Mouse (Mus musculus): ENCODE data around the gene Dtx1. TPM values are rescaled to one million over a fixed set of nuclear protein-coding genes. Genes with fewer than 3 reads are reported as not detected.

Gene Dtx1
- polyA plus RNA-seq, 1 experiment from 2014 or later, result 0.54 TPM

- ATAC-seq (ENCODE audit: insufficient number of reproducible peaks, insufficient read depth, low FRiP score, low read depth), result no peak
- Histone ChIP-seq H3K9me3 (ENCODE audit: control insufficient read depth, low read length) (no peaks in the 10 kb centered on the region), H3K27me3 (ENCODE audit: control insufficient read depth, insufficient read depth, low read length) (no peaks in the 10 kb centered on the region; the same call in 1 of the 2 replicates), H3K36me3 (ENCODE audit: control insufficient read depth, insufficient read depth, low read length) (no peaks in the 10 kb centered on the region), H3K4me1 (ENCODE audit: control insufficient read depth in 2 of 2, insufficient read depth in 2 of 2, low read length in 2 of 2) (no peaks in the 10 kb centered on the region), H3K9ac (ENCODE audit: low read length) (no peak overlapping the region), H3K4me3 (ENCODE audit: control insufficient read depth in 1 of 2, insufficient read depth in 1 of 2, low read depth in 1 of 2, low read length in 2 of 2) (no peak overlapping the region), H3K4me2 (ENCODE audit: low read length) (no peak overlapping the region), H3K27ac (replicated peaks in 1 of 2; ENCODE audit: control insufficient read depth in 1 of 2, insufficient read depth in 1 of 2, low read depth in 2 of 2, low read length in 2 of 2) (no peak overlapping the region)
- 70% methylated on average over 14 of the region's 14 CpGs for WGBS
These were observed 22.8 kb upstream of the Dtx1 start for GRCm38 (mm10) chr5:120734380-120734990.

GRCm38 (mm10) chr5:120733696-120734095 is 22.0 kb upstream of the Dtx1 start:
- no peak overlapping the region for H3K27ac ChIP-seq (replicated peaks in 1 of 2; ENCODE audit: control insufficient read depth in 1 of 2, insufficient read depth in 1 of 2, low read depth in 2 of 2, low read length in 2 of 2)
- H3K4me2 ChIP-seq (ENCODE audit: low read length), result no peak overlapping the region
- no peak overlapping the region for H3K4me3 ChIP-seq (ENCODE audit: control insufficient read depth in 1 of 2, insufficient read depth in 1 of 2, low read depth in 1 of 2, low read length in 2 of 2)
- no peaks in the 10 kb centered on the region for H3K9me3 ChIP-seq (ENCODE audit: control insufficient read depth, low read length)
- no peaks in the 10 kb centered on the region for H3K27me3 ChIP-seq (ENCODE audit: control insufficient read depth, insufficient read depth, low read length)
- H3K4me1 ChIP-seq (ENCODE audit: control insufficient read depth in 2 of 2, insufficient read depth in 2 of 2, low read length in 2 of 2), result no peaks in the 10 kb centered on the region
- ATAC-seq (ENCODE audit: insufficient number of reproducible peaks, insufficient read depth, low FRiP score, low read depth), result no peak
- 90% methylated on average over 3 of the region's 3 CpGs for WGBS
- H3K9ac ChIP-seq (ENCODE audit: low read length), result no peak overlapping the region
- H3K36me3 ChIP-seq (ENCODE audit: control insufficient read depth, insufficient read depth, low read length), result no peaks in the 10 kb centered on the region

- no peaks in the 10 kb centered on the region for H3K36me3 ChIP-seq (ENCODE audit: control insufficient read depth, insufficient read depth, low read length)
- no peak overlapping the region for H3K27ac ChIP-seq (replicated peaks in 1 of 2; ENCODE audit: control insufficient read depth in 1 of 2, insufficient read depth in 1 of 2, low read depth in 2 of 2, low read length in 2 of 2)
- WGBS, result 35% methylated on average over 1 of the region's 1 CpGs
- no peak overlapping the region for H3K4me2 ChIP-seq (ENCODE audit: low read length)
- no peaks in the 10 kb centered on the region for H3K9me3 ChIP-seq (ENCODE audit: control insufficient read depth, low read length)
- no peaks in the 10 kb centered on the region; the same call in 1 of the 2 replicates for H3K27me3 ChIP-seq (ENCODE audit: control insufficient read depth, insufficient read depth, low read length)
- ATAC-seq (ENCODE audit: insufficient number of reproducible peaks, insufficient read depth, low FRiP score, low read depth), result no peak
- no peaks in the 10 kb centered on the region for H3K4me1 ChIP-seq (ENCODE audit: control insufficient read depth in 2 of 2, insufficient read depth in 2 of 2, low read length in 2 of 2)
- no peak overlapping the region for H3K4me3 ChIP-seq (ENCODE audit: control insufficient read depth in 1 of 2, insufficient read depth in 1 of 2, low read depth in 1 of 2, low read length in 2 of 2)
- no peak overlapping the region for H3K9ac ChIP-seq (ENCODE audit: low read length)
These were observed 21.0 kb upstream of the Dtx1 start for GRCm38 (mm10) chr5:120732740-120733139.

- H3K9ac ChIP-seq (ENCODE audit: low read length), result no peak overlapping the region
- no peaks in the 10 kb centered on the region; the same call in 1 of the 2 replicates for H3K27me3 ChIP-seq (ENCODE audit: control insufficient read depth, insufficient read depth, low read length)
- H3K4me2 ChIP-seq (ENCODE audit: low read length), result no peak overlapping the region
- H3K4me3 ChIP-seq (ENCODE audit: control insufficient read depth in 1 of 2, insufficient read depth in 1 of 2, low read depth in 1 of 2, low read length in 2 of 2), result no peak overlapping the region
- no peaks in the 10 kb centered on the region for H3K9me3 ChIP-seq (ENCODE audit: control insufficient read depth, low read length)
- whole genome bisulfite sequencing, result 75% methylated on average over 10 of the region's 10 CpGs
- no peak overlapping the region for H3K27ac ChIP-seq (replicated peaks in 1 of 2; ENCODE audit: control insufficient read depth in 1 of 2, insufficient read depth in 1 of 2, low read depth in 2 of 2, low read length in 2 of 2)
- no peak for ATAC-seq (ENCODE audit: insufficient number of reproducible peaks, insufficient read depth, low FRiP score, low read depth)
- H3K4me1 ChIP-seq (ENCODE audit: control insufficient read depth in 2 of 2, insufficient read depth in 2 of 2, low read length in 2 of 2), result no peaks in the 10 kb centered on the region
- no peaks in the 10 kb centered on the region for H3K36me3 ChIP-seq (ENCODE audit: control insufficient read depth, insufficient read depth, low read length)
These were observed 17.6 kb upstream of the Dtx1 start for GRCm38 (mm10) chr5:120729319-120729718.

GRCm38 (mm10) chr5:120725811-120726455 is 14.2 kb upstream of the Dtx1 start:
- ATAC-seq (ENCODE audit: insufficient number of reproducible peaks, insufficient read depth, low FRiP score, low read depth), result no peak

GRCm38 (mm10) chr5:120721005-120721404 is 9.3 kb upstream of the Dtx1 start:
- Histone ChIP-seq H3K9ac (ENCODE audit: low read length) (no peak overlapping the region), H3K4me1 (ENCODE audit: control insufficient read depth in 2 of 2, insufficient read depth in 2 of 2, low read length in 2 of 2) (no peaks in the 10 kb centered on the region), H3K36me3 (ENCODE audit: control insufficient read depth, insufficient read depth, low read length) (no peaks in the 10 kb centered on the region), H3K4me2 (ENCODE audit: low read length) (no peak overlapping the region), H3K27ac (replicated peaks in 1 of 2; ENCODE audit: control insufficient read depth in 1 of 2, insufficient read depth in 1 of 2, low read depth in 2 of 2, low read length in 2 of 2) (no peak overlapping the region), H3K27me3 (ENCODE audit: control insufficient read depth, insufficient read depth, low read length) (0 out of 2 replicates have a peak, but pooled peaks cover 3% of the 10 kb centered on the region), H3K4me3 (ENCODE audit: control insufficient read depth in 1 of 2, insufficient read depth in 1 of 2, low read depth in 1 of 2, low read length in 2 of 2) (no peak overlapping the region), H3K9me3 (ENCODE audit: control insufficient read depth, low read length) (no peaks in the 10 kb centered on the region; the same call in 1 of the 2 replicates)
- ATAC-seq (ENCODE audit: insufficient number of reproducible peaks, insufficient read depth, low FRiP score, low read depth), result no peak
- WGBS, result 49% methylated on average over 7 of the region's 7 CpGs

More at GRCm38 (mm10) chr5:120725811-120726455, 14.2 kb upstream of the Dtx1 start:
- Histone ChIP-seq H3K9ac (ENCODE audit: low read length) (no peak overlapping the region), H3K4me2 (ENCODE audit: low read length) (no peak overlapping the region), H3K36me3 (ENCODE audit: control insufficient read depth, insufficient read depth, low read length) (no peaks in the 10 kb centered on the region), H3K4me1 (ENCODE audit: control insufficient read depth in 2 of 2, insufficient read depth in 2 of 2, low read length in 2 of 2) (no peaks in the 10 kb centered on the region), H3K27me3 (ENCODE audit: control insufficient read depth, insufficient read depth, low read length) (peaks cover 3% of the 10 kb centered on the region; the same call in 1 of the 2 replicates), H3K9me3 (ENCODE audit: control insufficient read depth, low read length) (no peaks in the 10 kb centered on the region), H3K27ac (replicated peaks in 1 of 2; ENCODE audit: control insufficient read depth in 1 of 2, insufficient read depth in 1 of 2, low read depth in 2 of 2, low read length in 2 of 2) (no peak overlapping the region), H3K4me3 (ENCODE audit: control insufficient read depth in 1 of 2, insufficient read depth in 1 of 2, low read depth in 1 of 2, low read length in 2 of 2) (no peak overlapping the region)
- WGBS, result 59% methylated on average over 12 of the region's 12 CpGs

- H3K36me3 ChIP-seq (ENCODE audit: control insufficient read depth, insufficient read depth, low read length), result no peaks in the 10 kb centered on the region
- H3K4me2 ChIP-seq (ENCODE audit: low read length), result no peak overlapping the region
- no peak overlapping the region for H3K9ac ChIP-seq (ENCODE audit: low read length)
- no peak overlapping the region for H3K4me3 ChIP-seq (ENCODE audit: control insufficient read depth in 1 of 2, insufficient read depth in 1 of 2, low read depth in 1 of 2, low read length in 2 of 2)
- H3K4me1 ChIP-seq (ENCODE audit: control insufficient read depth in 2 of 2, insufficient read depth in 2 of 2, low read length in 2 of 2), result peaks cover 2 to 3% of the 10 kb centered on the region in 2 experiments; a peak in 2 of 4 replicates
- 47% methylated on average over 15 of the region's 15 CpGs for WGBS
- no peak overlapping the region for H3K27ac ChIP-seq (replicated peaks in 1 of 2; ENCODE audit: control insufficient read depth in 1 of 2, insufficient read depth in 1 of 2, low read depth in 2 of 2, low read length in 2 of 2)
- no peak for ATAC-seq (ENCODE audit: insufficient number of reproducible peaks, insufficient read depth, low FRiP score, low read depth)
- H3K9me3 ChIP-seq (ENCODE audit: control insufficient read depth, low read length), result no peaks in the 10 kb centered on the region; the same call in 1 of the 2 replicates
- H3K27me3 ChIP-seq (ENCODE audit: control insufficient read depth, insufficient read depth, low read length), result peaks cover 16% of the 10 kb centered on the region
These were observed 7.1 kb upstream of the Dtx1 start for GRCm38 (mm10) chr5:120718600-120719378.
